Mouse (Mus musculus): ENCODE measurements around the gene 4930404H24Rik. TPM values are rescaled to one million over a fixed set of nuclear protein-coding genes. Genes with fewer than 3 reads are reported as not detected.

4930404H24Rik gene
- polyA plus RNA-seq, 1 experiment from 2014 or later = not detected

DNA sequence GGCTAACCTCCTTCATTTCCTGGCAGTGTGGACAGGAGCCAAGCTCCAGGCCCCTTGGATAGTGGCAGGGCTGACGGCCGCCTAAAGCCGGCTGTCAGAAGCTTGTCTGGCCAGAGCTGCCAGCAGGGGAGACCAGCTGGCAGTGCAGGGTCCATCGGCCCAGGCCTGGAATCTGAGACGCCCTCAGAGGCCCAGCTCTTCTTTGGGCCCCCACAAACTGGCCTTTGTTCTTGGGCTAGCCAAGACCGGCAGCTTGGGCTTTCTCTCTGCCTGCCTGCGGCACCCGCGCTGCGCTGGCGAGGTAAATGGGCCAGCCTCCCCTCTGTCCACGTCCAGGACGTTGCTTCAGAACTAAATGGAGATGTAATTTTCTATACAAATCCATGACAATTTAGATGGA, 4.3 kb downstream of the 4930404H24Rik start:
- Histone ChIP-seq H3K9me3 (ENCODE audit: control insufficient read depth, low read length) (no peaks in the 10 kb centered on the region), H3K27ac (ENCODE audit: low read length) (no peak overlapping the region), H3K9ac (ENCODE audit: low read length) (no peak overlapping the region), H3K36me3 (ENCODE audit: control insufficient read depth, insufficient read depth, low read length) (no peaks in the 10 kb centered on the region), H3K27me3 (ENCODE audit: control insufficient read depth, insufficient read depth, low read depth, low read length) (peaks cover 2% of the 10 kb centered on the region; the same call in 1 of the 2 replicates), H3K4me2 (ENCODE audit: low read depth, low read length) (no peak overlapping the region), H3K4me3 (ENCODE audit: low read length) (no peak overlapping the region), H3K4me1 (replicated peaks; ENCODE audit: control insufficient read depth, insufficient read depth, low read length) (peaks cover 24% of the 10 kb centered on the region)
- ATAC-seq (ENCODE audit: low read depth) = no peak
- 52% methylated on average over 13 of the region's 13 CpGs for WGBS

GRCm38 (mm10) chr2:153499154-153499553, 6.6 kb downstream of the 4930404H24Rik start:
- 60% methylated on average over 4 of the region's 4 CpGs for WGBS
- H3K9ac ChIP-seq (ENCODE audit: low read length) = no peak overlapping the region
- ATAC-seq (ENCODE audit: low read depth) = no peak
- H3K27me3 ChIP-seq (ENCODE audit: control insufficient read depth, insufficient read depth, low read depth, low read length) = no peaks in the 10 kb centered on the region
- H3K36me3 ChIP-seq (ENCODE audit: control insufficient read depth, insufficient read depth, low read length) = no peaks in the 10 kb centered on the region
- no peaks in the 10 kb centered on the region for H3K9me3 ChIP-seq (ENCODE audit: control insufficient read depth, low read length)
- H3K4me1 ChIP-seq (replicated peaks; ENCODE audit: control insufficient read depth, insufficient read depth, low read length) = peaks cover 11% of the 10 kb centered on the region
- H3K4me2 ChIP-seq (ENCODE audit: low read depth, low read length) = no peak overlapping the region
- H3K27ac ChIP-seq (ENCODE audit: low read length) = no peak overlapping the region
- no peak overlapping the region for H3K4me3 ChIP-seq (ENCODE audit: low read length)

DNA sequence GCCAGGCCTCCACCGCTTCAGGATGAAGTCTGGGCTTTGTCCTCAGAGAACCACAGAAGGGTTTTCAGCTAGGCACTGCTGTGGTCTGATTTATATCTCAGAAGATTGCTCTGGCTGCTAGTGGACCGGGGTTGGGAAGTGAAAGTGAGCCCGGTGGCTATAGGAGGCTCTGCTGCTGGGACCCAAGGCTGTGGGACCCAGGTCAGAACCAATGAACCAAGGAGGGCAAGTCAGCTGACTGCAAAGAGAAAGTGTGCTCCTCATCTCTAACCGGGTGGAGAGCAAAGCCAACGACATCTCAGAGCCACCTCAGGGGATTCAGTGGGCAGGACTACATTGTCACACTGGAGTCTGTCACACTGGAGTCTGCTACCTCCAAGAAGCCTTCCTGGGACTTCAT, 13.8 kb downstream of the 4930404H24Rik start:
- Histone ChIP-seq H3K36me3 (ENCODE audit: control insufficient read depth, insufficient read depth, low read length) (no peaks in the 10 kb centered on the region), H3K4me3 (ENCODE audit: low read length) (no peak overlapping the region), H3K9ac (ENCODE audit: low read length) (no peak overlapping the region), H3K9me3 (ENCODE audit: control insufficient read depth, low read length) (no peaks in the 10 kb centered on the region), H3K4me1 (replicated peaks; ENCODE audit: control insufficient read depth, insufficient read depth, low read length) (no peaks in the 10 kb centered on the region; the same call in 1 of the 2 replicates), H3K27me3 (ENCODE audit: control insufficient read depth, insufficient read depth, low read depth, low read length) (no peaks in the 10 kb centered on the region), H3K27ac (ENCODE audit: low read length) (no peak overlapping the region), H3K4me2 (ENCODE audit: low read depth, low read length) (no peak overlapping the region)
- 78% methylated on average over 5 of the region's 5 CpGs for WGBS
- no peak for ATAC-seq (ENCODE audit: low read depth)

DNA sequence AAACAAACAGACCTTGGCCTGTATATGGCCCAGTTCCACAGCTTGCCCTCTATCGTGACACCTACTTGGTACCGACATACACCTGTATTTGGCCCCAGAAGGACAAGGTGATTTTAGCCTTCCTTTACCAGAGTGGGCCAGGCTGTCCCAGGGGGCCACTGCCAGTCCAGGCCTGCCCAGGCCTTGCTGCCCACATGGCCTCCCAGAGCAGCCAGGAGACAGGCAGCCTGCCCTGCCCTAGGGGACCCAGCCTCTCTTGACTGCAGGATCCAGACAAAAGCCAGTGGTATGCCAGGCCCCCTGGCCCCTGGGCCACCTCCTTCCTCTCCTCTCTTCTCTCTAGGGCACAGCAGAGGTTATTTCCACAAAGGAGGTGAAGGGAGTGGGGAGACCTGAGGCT, 15.4 kb downstream of the 4930404H24Rik start:
- Histone ChIP-seq H3K4me2 (ENCODE audit: low read depth, low read length) (no peak overlapping the region), H3K27ac (ENCODE audit: low read length) (no peak overlapping the region), H3K9me3 (ENCODE audit: control insufficient read depth, low read length) (no peaks in the 10 kb centered on the region), H3K27me3 (ENCODE audit: control insufficient read depth, insufficient read depth, low read depth, low read length) (no peaks in the 10 kb centered on the region), H3K4me1 (replicated peaks; ENCODE audit: control insufficient read depth, insufficient read depth, low read length) (no peaks in the 10 kb centered on the region; the same call in 1 of the 2 replicates), H3K36me3 (ENCODE audit: control insufficient read depth, insufficient read depth, low read length) (no peaks in the 10 kb centered on the region), H3K9ac (ENCODE audit: low read length) (no peak overlapping the region; the same call in 1 of the 2 replicates), H3K4me3 (ENCODE audit: low read length) (no peak overlapping the region)
- no peak for ATAC-seq (ENCODE audit: low read depth)
- WGBS = 96% methylated on average over 2 of the region's 2 CpGs

GRCm38 (mm10) chr2:153508405-153508804, 15.8 kb downstream of the 4930404H24Rik start:
- H3K36me3 ChIP-seq (ENCODE audit: control insufficient read depth, insufficient read depth, low read length) = no peaks in the 10 kb centered on the region
- no peak overlapping the region for H3K27ac ChIP-seq (ENCODE audit: low read length)
- no peaks in the 10 kb centered on the region; the same call in 1 of the 2 replicates for H3K4me1 ChIP-seq (replicated peaks; ENCODE audit: control insufficient read depth, insufficient read depth, low read length)
- ATAC-seq (ENCODE audit: low read depth) = no peak
- H3K27me3 ChIP-seq (ENCODE audit: control insufficient read depth, insufficient read depth, low read depth, low read length) = no peaks in the 10 kb centered on the region
- no peak overlapping the region for H3K9ac ChIP-seq (ENCODE audit: low read length)
- H3K9me3 ChIP-seq (ENCODE audit: control insufficient read depth, low read length) = no peaks in the 10 kb centered on the region
- H3K4me3 ChIP-seq (ENCODE audit: low read length) = no peak overlapping the region
- H3K4me2 ChIP-seq (ENCODE audit: low read depth, low read length) = no peak overlapping the region
- WGBS = 69% methylated on average over 3 of the region's 3 CpGs

- ATAC-seq (ENCODE audit: low read depth) = peak; percentile 69
- H3K4me3 ChIP-seq (ENCODE audit: low read length) = no peak overlapping the region
- H3K27me3 ChIP-seq (ENCODE audit: control insufficient read depth, insufficient read depth, low read depth, low read length) = no peaks in the 10 kb centered on the region
- no peaks in the 10 kb centered on the region for H3K36me3 ChIP-seq (ENCODE audit: control insufficient read depth, insufficient read depth, low read length)
- H3K27ac ChIP-seq (ENCODE audit: low read length) = no peak overlapping the region
- WGBS = 15% methylated on average over 18 of the region's 18 CpGs
- H3K9ac ChIP-seq (ENCODE audit: low read length) = 0 out of 2 replicates have a peak overlapping the region, but pooled peaks have one; percentile 25
- no peaks in the 10 kb centered on the region for H3K9me3 ChIP-seq (ENCODE audit: control insufficient read depth, low read length)
- H3K4me1 ChIP-seq (replicated peaks; ENCODE audit: control insufficient read depth, insufficient read depth, low read length) = no peaks in the 10 kb centered on the region; the same call in 1 of the 2 replicates
- no peak overlapping the region for H3K4me2 ChIP-seq (ENCODE audit: low read depth, low read length)
These were observed 16.8 kb downstream of the 4930404H24Rik start for GRCm38 (mm10) chr2:153509211-153510029.

DNA sequence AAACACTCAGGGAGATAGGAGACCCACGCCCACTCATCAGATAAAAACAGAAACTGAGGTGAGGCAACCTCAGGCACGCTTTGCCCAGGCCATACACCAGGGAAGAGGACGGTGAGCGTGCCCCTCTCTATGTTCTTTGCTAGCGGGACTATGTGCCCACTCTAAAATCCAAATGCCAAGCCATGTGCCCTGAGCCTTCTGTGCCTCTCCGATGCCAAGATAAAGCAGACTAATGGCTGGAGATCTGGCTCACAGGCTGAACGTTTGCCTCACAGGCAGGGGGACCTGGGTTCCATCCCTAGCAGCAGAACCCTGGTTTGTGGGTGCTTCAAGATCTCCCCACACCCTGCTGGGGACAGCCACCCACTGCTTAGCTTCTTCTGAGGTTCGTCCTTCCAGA, 17.5 kb downstream of the 4930404H24Rik start:
- no peak overlapping the region for H3K27ac ChIP-seq (ENCODE audit: low read length)
- peaks cover 3% of the 10 kb centered on the region; the same call in 1 of the 2 replicates for H3K4me1 ChIP-seq (replicated peaks; ENCODE audit: control insufficient read depth, insufficient read depth, low read length)
- no peak overlapping the region for H3K4me3 ChIP-seq (ENCODE audit: low read length)
- WGBS = 79% methylated on average over 8 of the region's 8 CpGs
- ATAC-seq (ENCODE audit: low read depth) = no peak
- no peaks in the 10 kb centered on the region for H3K9me3 ChIP-seq (ENCODE audit: control insufficient read depth, low read length)
- no peaks in the 10 kb centered on the region for H3K36me3 ChIP-seq (ENCODE audit: control insufficient read depth, insufficient read depth, low read length)
- H3K27me3 ChIP-seq (ENCODE audit: control insufficient read depth, insufficient read depth, low read depth, low read length) = no peaks in the 10 kb centered on the region
- H3K4me2 ChIP-seq (ENCODE audit: low read depth, low read length) = no peak overlapping the region
- no peak overlapping the region for H3K9ac ChIP-seq (ENCODE audit: low read length)

GRCm38 (mm10) chr2:153511562-153511961, 19.0 kb downstream of the 4930404H24Rik start:
- peaks cover 3% of the 10 kb centered on the region; the same call in 1 of the 2 replicates for H3K4me1 ChIP-seq (replicated peaks; ENCODE audit: control insufficient read depth, insufficient read depth, low read length)
- ATAC-seq (ENCODE audit: low read depth) = no peak
- H3K27ac ChIP-seq (ENCODE audit: low read length) = no peak overlapping the region
- no peak overlapping the region for H3K4me3 ChIP-seq (ENCODE audit: low read length)
- H3K4me2 ChIP-seq (ENCODE audit: low read depth, low read length) = no peak overlapping the region
- no peaks in the 10 kb centered on the region for H3K36me3 ChIP-seq (ENCODE audit: control insufficient read depth, insufficient read depth, low read length)
- H3K9ac ChIP-seq (ENCODE audit: low read length) = no peak overlapping the region
- no peaks in the 10 kb centered on the region for H3K27me3 ChIP-seq (ENCODE audit: control insufficient read depth, insufficient read depth, low read depth, low read length)
- H3K9me3 ChIP-seq (ENCODE audit: control insufficient read depth, low read length) = no peaks in the 10 kb centered on the region
- WGBS = 77% methylated on average over 6 of the region's 6 CpGs

DNA sequence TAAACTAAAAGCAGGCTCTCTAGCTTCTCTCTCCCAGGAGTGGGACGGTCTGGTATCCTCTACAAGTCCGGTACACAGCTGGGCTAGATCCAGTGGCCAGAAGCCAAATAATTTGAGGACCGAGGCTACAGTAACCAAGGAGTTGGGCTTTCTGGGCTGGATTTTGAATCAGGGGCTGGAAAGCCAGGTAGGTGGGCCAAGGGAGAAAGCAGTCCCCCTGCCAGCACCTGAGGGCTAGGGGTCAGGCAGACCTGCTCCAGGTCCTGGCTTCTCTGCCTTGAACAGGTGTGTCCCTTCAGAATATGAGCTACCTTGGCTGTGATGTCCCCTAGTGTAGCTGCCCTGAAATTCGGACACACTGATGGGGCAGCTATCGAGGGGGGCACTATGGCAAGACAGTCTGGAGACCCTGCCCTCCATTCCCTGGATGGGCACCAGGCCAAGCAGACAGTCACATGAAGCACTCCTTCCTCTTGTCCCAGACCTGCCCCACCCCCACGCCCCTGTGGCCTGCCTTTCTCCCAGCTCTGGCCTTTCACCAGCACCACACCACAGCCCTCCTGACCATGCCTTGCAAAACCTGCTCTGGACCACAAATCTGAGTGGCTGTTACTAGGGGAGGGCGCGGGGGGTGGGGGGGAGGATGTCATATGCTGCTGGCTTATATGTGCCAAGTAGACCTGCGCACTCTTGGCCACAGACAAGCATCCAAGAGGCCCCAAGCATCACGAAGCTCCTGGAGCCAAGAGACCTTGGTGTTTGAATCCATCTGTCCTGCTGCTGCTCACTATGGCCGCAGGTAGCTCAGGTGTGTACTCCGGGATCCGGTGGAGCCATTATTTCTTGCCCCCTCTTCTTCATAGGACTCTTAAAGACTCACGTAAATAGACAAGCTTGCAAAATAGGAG, 20.1 kb downstream of the 4930404H24Rik start:
- Histone ChIP-seq H3K9me3 (ENCODE audit: control insufficient read depth, low read length) (no peaks in the 10 kb centered on the region), H3K27ac (ENCODE audit: low read length) (no peak overlapping the region), H3K9ac (ENCODE audit: low read length) (no peak overlapping the region), H3K27me3 (ENCODE audit: control insufficient read depth, insufficient read depth, low read depth, low read length) (no peaks in the 10 kb centered on the region), H3K36me3 (ENCODE audit: control insufficient read depth, insufficient read depth, low read length) (no peaks in the 10 kb centered on the region), H3K4me3 (ENCODE audit: low read length) (no peak overlapping the region), H3K4me1 (replicated peaks; ENCODE audit: control insufficient read depth, insufficient read depth, low read length) (peaks cover 3% of the 10 kb centered on the region; the same call in 1 of the 2 replicates), H3K4me2 (ENCODE audit: low read depth, low read length) (no peak overlapping the region)
- 73% methylated on average over 14 of the region's 14 CpGs for WGBS
- peak; percentile 18; the same call in 1 of the 2 replicates for ATAC-seq (ENCODE audit: low read depth)

Measured in lung, embryonic 16.5 days (tissue).